Mouse (Mus musculus) CD4-positive, CD25-positive, alpha-beta regulatory T cell, adult 2 months (primary cell): ENCODE measurements around the gene Mrpl43.

Source experiments
- DNase-seq: peaks from one replicate; pipeline ENCODE4 v3.0.0-alpha.2; 2012; ENCODE audit warnings: low read depth, low spot score

The Mrpl43 gene

GRCm38 (mm10) chr19:45007425-45008191 is 1.4 kb upstream of the Mrpl43 start:
- no peak for DNase-seq

DNA sequence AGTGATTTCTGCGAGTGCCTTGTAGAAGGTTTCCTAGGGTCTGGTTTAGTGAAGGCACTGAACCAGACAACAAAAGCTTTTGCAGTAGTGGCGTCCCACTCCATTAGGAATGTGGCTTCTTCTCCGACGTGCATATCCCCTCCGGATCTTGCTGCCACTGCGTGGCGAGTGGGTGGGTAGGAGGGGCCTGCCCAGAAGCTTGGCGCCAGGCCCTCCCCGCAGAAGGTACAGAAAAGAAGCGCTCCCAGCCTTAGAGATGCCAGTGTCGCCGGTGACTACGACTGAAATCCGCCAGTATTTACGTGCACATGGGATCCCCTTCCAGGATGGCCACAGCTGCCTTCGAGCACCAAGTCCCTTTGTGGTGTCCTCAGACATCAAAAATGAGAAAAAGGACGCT is 779 bp upstream of the Mrpl43 start:
- DNase-seq: peak; percentile 41

- peak; percentile 48 for DNase-seq
These were observed 798 bp downstream of the Mrpl43 start, which contains the start of gene Twnk for GRCm38 (mm10) chr19:45005444-45005843. Gene Twnk (plus strand): TSS chr19:45005663.

GRCm38 (mm10) chr19:45003740-45004516 is 2.3 kb downstream of the Mrpl43 start:
- no peak for DNase-seq

GRCm38 (mm10) chr19:45002301-45002700 is 3.9 kb downstream of the Mrpl43 start:
- no peak for DNase-seq

GRCm38 (mm10) chr19:44999647-45000046 is 6.6 kb downstream of the Mrpl43 start:
- no peak for DNase-seq

DNA sequence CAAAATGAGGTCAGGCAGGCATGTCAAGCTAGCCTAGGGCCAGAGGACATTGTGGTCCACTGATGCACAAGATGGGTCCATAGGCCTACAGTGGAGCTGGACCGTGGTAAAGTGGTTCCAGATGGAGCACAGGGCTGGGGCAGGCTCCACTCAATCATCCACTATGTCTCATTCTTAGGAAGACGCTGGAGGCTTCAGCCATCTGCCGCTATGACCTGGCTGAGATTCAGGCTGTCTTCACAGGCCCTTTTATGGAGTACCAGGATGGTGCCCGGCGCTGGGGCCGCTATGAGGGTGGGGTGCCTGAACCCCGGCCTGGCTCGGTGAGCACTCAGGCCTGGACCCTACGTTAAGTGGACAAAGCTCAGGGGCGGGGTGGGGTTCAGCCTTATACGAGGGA is 8.5 kb downstream of the Mrpl43 start:
- DNase-seq: no peak

DNA sequence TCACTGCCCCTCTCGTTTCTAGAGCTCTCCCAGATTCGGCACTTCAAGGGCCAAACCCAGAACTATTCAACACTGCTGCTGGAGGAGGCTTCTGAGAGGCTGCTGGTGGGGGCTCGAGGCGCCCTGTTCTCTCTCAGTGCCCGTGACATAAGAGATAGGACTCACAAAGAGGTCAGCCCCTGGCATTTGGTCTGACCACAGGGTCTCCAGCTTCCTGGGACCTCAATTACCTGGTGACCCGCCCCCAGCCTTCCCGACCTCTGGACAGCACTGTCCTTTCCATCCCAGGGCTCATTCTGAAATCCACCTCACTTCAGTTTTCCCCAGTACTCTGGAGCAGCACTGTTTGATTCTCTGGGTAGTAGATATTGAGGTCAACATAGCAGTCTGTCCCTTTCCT is 13.5 kb downstream of the Mrpl43 start:
- DNase-seq: no peak

- no peak for DNase-seq
These were observed 14.0 kb downstream of the Mrpl43 start for GRCm38 (mm10) chr19:44992246-44992645.

DNA sequence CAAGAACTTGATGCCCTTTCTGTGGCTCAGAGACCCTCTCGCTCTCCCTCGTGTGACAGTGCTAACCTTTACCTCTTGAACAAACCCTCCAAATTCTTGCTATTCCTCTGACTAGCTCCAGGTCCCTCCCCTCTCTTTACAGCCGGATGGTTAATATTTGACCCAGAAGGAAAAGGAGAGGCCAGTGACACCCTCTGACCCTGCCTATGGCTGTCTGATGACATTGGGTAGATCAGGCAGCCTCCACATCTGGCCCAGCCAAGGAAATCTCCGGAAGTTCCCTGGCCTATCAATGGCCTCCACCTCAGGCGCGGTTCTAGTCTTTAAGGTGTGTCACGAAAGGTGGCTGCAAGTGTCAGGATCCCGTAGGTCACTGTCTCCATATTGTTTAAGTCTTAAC is 15.2 kb downstream of the Mrpl43 start:
- no peak for DNase-seq

- no peak for DNase-seq
These were observed 16.4 kb downstream of the Mrpl43 start for GRCm38 (mm10) chr19:44989567-44990495.

DNA sequence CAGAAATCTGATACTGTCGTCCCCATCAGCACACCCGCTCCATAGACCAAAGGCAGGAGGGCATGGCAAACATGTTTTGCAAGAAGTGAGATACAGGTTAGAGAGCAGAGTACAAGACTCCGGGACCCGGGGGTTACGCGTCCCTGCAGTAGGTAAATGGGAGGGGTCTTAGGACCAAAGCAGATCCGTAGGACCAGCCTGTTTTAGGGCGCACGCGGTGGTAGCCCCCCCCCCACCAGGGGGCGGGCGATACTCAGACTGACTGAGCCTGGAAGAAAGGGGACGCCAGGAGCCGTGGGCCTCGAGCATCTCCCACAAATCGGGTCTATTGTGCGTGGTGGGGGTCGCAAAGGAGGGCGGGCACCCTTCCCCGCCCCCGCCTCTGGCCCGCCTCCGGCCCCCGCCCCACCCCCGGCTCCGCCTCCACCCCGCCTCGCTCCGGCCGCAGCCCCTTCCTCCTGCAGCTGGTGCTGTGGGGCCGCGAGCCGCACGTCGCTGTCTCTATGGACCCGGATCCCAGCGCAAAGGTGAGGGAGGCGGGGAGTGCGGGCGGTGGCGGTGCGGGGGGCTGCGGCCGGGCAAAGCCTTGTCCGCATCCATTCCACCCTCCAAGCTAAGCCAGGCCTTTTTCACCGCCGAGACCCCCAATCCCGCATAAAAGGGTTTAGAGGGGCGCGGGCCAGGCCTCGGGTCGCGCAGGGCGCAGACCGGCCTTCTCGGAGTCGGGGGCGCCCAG is 17.2 kb downstream of the Mrpl43 start, which contains the start of gene Sema4g:
Sema4g (plus strand) TSS at position 271 of the 736 bp plus-strand sequence.
- peak; percentile 56 for DNase-seq

- no peak for DNase-seq
These were observed 17.9 kb downstream of the Mrpl43 start for GRCm38 (mm10) chr19:44988321-44988720.

- no peak for DNase-seq
These were observed 18.4 kb downstream of the Mrpl43 start for GRCm38 (mm10) chr19:44987851-44988250.

DNA sequence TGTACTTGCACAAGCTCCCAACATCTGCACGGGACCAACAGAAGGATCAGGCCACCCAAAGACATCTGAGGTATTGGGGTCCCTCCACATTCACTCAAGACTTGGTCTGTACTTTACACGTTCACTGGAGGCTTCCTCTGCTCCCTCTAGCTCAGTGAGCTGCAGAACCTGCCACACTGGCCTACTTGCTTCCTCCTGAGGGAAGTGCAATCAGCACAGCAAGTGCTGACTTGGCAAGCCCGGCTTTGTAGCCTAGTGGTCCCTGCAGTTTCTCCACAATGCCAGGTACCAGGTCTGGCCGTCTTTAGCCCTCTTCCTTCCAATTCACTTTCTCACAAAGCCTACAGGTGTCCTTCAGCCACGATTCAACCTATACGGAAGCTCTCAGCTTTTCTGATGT is 19.2 kb downstream of the Mrpl43 start:
- no peak for DNase-seq

DNA sequence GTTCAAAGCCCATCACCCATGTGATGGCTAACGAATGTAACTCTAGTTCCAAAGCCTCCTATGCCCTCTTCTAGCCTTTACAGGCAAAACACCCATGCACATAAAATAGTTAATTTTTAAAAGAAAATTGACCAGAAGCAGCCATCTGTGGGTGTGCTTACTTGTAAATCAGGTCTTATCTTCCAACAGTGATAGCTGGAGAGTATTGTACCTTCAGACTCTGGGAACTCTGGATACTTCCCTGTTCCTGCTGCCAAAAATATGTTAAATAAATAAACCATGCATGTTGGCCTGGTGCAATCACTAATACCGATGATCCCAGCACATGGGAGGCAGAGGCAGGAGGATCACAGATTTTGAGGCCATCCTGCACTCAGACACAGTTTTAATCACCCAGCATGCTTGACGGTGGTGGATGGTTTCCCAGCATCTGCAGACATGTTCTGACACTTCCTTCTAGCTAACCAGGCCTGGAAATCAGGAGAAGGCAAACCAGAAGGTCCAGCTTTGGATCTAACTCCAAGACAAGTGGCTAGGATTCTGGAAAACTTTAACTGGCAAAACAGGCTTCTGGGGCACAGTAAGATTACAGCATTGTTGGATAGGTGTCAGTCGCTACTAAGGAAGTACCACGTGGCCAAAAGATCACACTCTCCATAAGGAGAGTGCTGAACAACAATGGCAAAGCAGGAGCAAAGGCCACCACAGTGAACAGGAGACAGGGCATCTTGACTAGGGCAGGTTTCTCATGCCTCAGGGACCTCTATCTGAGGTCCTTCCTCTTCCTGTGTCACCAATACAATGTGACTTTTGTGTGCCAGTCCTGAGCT is 20.9 kb downstream of the Mrpl43 start:
- no peak for DNase-seq

DNA sequence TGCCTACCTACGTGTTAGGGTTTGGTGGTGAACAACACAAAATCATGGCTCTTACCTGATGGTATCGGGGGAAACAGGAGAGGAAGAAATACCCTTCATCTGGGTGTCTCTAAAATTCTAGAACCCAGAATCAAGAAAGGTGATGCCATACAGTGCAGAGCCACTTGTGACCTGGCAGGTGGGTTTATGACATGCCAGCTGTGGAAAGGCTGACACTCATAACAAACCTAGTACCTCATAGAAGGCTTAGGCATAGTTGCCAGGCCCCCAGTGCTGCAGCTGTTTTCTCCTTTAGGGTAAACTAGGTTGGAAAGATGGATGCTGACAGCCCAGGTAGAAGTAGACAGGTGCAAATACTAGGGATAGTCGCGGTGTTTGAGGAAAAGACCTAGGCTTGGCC is 21.8 kb downstream of the Mrpl43 start:
- no peak for DNase-seq

DNA sequence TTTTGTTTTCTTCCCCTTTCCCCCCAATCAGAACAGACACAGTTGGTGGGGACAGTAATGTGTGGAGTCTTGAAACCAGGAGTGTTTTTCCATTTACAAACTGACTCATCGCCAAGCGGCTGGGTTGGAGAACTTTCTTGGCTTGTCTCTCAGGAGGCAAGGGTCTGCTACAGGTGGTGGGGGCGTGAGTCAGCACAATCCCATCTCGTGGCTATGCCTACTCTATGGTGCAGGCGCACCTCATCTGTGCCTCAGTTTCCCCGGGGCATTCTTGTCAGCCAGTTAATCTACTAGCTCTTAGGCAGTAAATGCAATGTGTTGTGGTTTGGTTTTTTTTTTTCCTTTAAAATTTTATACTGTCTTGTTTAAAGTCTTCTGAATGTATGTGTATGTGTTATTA is 22.9 kb downstream of the Mrpl43 start:
- DNase-seq: no peak

GRCm38 (mm10) chr19:44982477-44983115 is 23.6 kb downstream of the Mrpl43 start:
- DNase-seq: no peak

DNA sequence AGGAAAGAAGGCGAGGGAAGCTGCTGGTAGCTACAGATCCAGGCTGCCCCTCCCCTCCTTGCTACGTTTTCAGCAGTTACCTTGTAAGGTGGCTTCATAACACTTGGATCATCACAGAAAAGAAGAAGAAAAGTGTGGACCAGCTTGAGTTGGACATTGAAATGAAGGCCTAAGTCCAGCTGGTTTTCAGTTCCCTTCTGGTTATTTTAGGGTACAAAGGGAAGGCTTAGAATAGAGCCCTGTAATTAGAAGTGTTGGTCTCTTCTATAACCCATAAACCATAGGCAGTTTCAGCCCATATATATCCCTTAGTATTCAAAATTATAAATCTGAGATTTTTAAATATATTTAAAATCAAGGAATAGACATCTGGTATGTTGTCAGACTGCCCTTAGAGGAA is 25.5 kb downstream of the Mrpl43 start:
- no peak for DNase-seq
